Mouse (Mus musculus) skeletal muscle tissue, adult 2 months (tissue): ENCODE data around the gene Prss50.
A peak's percentile ranks its signal among the peaks of the same experiment; 100 is the strongest.
"Not testable (repeated sequence)": the region's sequence is repeated elsewhere in the genome, so short reads cannot be mapped to it uniquely, and the experiment has no call there.

ENCODE experiments used
- DNase-seq: peaks from one replicate; pipeline ENCODE4 v3.0.0-alpha.2; 2012; ENCODE audit warnings: low read depth, low spot score

The Prss50 gene

DNA sequence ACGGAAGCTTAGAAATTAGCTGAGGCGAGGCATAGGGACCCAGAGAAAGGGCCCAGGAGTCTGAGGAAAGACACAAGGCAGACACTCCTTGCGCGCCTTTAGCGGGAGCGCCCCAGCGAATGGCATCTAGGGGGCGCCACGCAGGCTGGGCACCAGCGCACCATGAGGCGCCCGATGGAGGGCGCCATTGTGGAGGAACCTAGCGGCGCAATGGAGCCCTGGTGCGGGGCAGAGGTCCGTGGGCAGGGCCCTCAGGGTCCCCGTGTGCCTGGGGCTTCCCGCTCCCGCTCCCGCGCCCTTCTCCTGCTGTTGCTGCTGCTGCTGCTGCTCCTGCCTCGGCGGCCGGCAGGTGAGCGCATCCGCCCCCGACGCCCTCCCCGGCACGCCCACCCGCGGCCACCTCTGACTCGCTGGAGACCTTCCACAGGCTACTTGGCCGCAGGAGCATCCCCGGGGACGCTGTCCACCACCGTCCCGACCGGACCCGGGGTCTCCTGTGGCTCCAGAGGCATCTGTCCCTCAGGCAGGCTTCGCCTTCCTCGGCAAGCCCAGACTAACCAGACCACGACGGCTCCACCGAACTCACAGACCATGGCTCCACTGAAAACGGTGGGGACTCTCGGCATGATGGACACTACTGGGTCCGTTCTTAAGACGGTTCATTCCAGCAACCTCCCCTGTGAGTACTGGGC, at the start of gene Prss50:
Prss50 (plus strand) TSS at position 187 of the 692 bp plus-strand sequence.
- DNase-seq: no peak

DNA sequence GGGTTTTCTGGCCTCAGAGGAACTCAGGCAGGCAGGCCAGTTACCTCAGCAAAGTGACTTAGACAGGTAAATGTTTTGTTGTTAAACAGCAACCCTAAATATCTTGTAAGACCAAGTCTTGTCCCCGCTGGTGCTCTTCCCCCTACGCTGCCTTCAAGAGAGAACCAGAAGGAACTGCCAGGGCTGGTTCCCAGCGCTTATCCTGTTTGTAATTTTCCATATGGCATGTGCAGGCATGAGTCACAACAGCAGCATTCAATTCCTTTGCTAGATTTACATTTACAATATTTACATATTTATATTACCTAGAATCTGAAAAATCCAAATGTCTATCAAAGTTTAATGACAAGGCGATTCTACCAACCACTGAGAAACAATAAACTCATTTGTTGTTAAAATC, 47.7 kb upstream of the Prss50 start:
- no peak for DNase-seq

DNA sequence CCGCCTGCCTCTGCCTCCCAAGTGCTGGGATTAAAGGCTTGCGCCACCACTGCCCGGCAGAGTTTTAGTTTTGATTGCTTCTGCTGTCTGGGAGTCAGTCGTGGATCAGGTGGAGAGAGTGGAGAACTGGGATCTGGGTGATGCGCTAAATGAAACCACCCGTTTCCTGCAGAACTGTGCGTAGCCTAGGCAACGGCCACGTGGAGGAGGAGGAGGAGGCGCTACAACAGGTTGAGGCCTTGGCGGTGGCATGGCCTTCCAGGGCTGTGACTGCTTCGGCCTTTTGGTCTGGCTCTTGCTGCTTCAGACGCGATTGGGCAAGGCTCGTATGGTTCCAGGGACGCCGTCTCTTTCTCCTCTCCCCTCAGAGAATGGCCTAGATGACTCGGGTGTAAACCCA, 44.0 kb upstream of the Prss50 start, which contains the start of gene Prss44:
Prss44 (plus strand) TSS at position 206 of the 400 bp plus-strand sequence.
- DNase-seq: no peak

DNA sequence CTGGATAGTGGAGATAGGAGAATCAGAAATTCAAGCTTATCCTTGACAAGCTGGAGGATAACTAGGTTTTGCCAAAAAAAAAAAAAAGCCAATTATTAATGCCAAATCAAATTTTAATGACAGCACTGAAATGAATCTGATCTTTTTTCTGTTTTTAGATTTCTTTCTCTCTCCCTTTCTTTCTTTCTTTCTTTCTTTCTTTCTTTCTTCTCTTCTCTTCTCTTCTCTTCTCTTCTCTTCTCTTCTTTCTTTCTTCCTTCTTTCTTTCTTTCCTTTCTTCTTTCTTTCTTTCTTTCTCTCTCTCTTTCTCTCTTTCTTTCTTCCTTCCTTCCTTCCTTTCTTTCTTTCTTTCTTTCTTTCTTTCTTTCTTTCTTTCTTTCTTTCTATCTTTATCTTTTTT, 37.2 kb upstream of the Prss50 start:
- DNase-seq: not testable (repeated sequence)

- no peak for DNase-seq
Measured at GRCm38 (mm10) chr9:110821436-110821835, 36.3 kb upstream of the Prss50 start.

- DNase-seq: no peak
Measured at GRCm38 (mm10) chr9:110825426-110825825, 32.3 kb upstream of the Prss50 start.

- DNase-seq: no peak
Measured at GRCm38 (mm10) chr9:110825832-110826231, 31.9 kb upstream of the Prss50 start.

DNA sequence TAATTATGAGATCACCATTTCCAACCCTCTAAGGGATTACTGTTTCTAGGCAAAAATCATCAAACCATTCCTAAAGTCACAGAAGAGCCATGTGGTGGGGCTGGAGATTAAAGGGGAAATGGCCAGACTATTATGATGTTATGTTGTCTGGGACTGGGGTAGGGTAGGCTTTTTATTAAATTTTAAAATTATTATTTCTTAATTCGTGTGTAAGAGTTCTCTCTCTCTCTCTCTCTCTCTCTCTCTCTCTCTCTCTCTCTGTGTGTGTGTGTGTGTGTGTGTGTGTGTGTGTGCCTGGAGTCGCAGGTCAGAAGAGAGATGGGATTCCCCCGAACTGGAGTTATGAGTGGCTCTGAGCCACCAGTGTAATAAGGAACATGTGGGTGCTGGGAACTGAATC, 31.4 kb upstream of the Prss50 start, which contains the start of gene Prss43:
Prss43 (plus strand) TSS at position 301 of the 400 bp plus-strand sequence.
- no peak for DNase-seq

- DNase-seq: no peak
Measured at GRCm38 (mm10) chr9:110833021-110833420, 24.7 kb upstream of the Prss50 start.

- DNase-seq: no peak
Measured at GRCm38 (mm10) chr9:110834411-110834810, 23.4 kb upstream of the Prss50 start, which contains the start of gene Prss45. Gene Prss45 (plus strand): TSS chr9:110834588.

GRCm38 (mm10) chr9:110834961-110835360, 22.8 kb upstream of the Prss50 start:
- no peak for DNase-seq

GRCm38 (mm10) chr9:110836112-110836511, 21.7 kb upstream of the Prss50 start:
- peak; percentile 13 for DNase-seq

GRCm38 (mm10) chr9:110840905-110841304, 16.9 kb upstream of the Prss50 start:
- DNase-seq: no peak

GRCm38 (mm10) chr9:110841438-110841837, 16.3 kb upstream of the Prss50 start:
- DNase-seq: peak; percentile 10

GRCm38 (mm10) chr9:110844206-110844605, 13.6 kb upstream of the Prss50 start, which contains the start of gene Prss46:
Gene Prss46 (plus strand): TSS chr9:110844506.
- DNase-seq: no peak

GRCm38 (mm10) chr9:110849162-110849561, 8.6 kb upstream of the Prss50 start:
- no peak for DNase-seq

- no peak for DNase-seq
Measured at GRCm38 (mm10) chr9:110855903-110856302, 1.9 kb upstream of the Prss50 start.

DNA sequence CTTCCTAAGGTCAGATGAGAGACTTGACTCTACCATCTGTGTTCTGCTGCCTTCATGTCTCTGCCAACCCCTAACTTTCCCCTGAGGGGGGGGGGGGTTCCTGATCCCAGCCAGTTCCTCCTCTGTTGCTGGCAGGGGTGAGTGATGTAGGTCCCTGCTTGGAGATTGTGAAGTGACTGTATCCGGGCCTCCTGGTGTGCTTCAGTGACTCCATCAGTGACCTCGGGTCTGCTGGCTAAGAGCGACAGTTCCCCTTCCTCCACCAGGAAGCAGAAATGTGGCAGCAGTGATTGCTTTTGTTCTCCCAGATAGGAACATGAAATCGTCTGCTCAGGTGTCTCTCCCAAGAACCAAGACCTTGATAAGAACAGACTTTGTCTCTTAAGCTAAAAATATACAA, 847 bp upstream of the Prss50 start:
- no peak for DNase-seq

GRCm38 (mm10) chr9:110858523-110858922, 756 bp downstream of the Prss50 start:
- DNase-seq: no peak

DNA sequence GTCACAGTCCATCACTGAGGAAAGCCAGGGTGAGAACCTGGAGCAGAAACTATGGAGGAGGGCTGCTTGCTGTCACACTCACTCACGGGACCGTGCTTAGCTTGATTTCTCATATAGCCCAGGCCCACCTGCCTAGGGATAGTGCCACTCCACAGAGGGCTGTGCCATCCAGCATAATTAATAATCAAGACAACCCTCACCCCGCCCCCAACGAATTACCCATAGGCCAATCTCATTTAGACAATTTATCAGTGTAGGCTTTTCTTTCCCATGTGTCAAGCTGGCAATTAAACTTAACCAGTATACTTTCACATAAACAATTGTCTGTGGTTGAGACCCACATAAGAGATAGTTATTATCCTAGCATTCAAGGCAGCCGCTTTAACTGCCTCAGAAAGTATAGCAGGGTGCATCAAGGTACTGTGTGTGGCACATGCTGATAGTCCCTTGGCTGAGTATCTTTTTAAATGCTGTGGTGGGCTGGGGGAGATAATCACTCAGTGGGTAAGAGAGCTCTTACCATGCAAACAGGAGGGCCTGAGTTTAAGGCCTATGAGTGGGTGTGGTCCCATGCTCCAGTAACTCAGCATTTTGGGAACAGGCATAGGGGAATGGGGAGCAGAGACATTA, 1.3 kb downstream of the Prss50 start:
- no peak for DNase-seq

GRCm38 (mm10) chr9:110871030-110871429, 13.3 kb downstream of the Prss50 start:
- peak; percentile 60 for DNase-seq

- no peak for DNase-seq
Measured at GRCm38 (mm10) chr9:110873681-110874659, 16.2 kb downstream of the Prss50 start.
